Mouse (Mus musculus): ENCODE measurements around the gene Frat2. TPM values are rescaled to one million over a fixed set of nuclear protein-coding genes. Genes with fewer than 3 reads are reported as not detected.

Frat2 gene
- polyA plus RNA-seq, 1 experiment from 2014 or later: 4.5 TPM

DNA sequence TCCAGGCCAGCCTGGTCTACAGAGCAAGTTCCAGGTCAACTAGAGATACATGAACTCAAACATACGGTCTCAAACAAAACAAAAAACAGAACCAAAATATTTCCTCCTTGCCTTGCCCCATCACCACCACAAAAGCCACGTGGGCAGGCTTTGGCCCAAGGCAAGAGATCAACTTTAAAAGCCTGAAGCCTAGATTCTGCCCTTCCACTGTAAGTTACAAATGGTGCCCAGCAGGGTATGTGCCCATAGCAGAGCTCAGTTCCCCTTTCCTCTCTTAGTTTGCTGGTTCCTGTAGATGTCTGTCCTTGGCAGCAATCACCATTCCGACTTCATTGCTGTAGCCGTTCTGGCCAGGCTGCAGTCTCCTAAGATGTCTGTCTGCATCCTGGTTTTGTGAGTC lies 5.2 kb downstream of the Frat2 start:
- Histone ChIP-seq H3K27ac (replicated peaks) (no peak overlapping the region), H3K4me3 (replicated peaks) (no peak overlapping the region), H3K4me1 (replicated peaks) (peaks cover 67% of the 10 kb centered on the region), H3K27me3 (no peaks in the 10 kb centered on the region), H3K9ac (no peak overlapping the region), H3K9me3 (replicated peaks) (no peaks in the 10 kb centered on the region), H3K4me2 (no peak overlapping the region), H3K36me3 (replicated peaks) (no peaks in the 10 kb centered on the region)
- no peak for ATAC-seq (ENCODE audit: insufficient read depth)
- 58% methylated on average over 4 of the region's 4 CpGs for WGBS (ENCODE audit: insufficient replicate concordance)

DNA sequence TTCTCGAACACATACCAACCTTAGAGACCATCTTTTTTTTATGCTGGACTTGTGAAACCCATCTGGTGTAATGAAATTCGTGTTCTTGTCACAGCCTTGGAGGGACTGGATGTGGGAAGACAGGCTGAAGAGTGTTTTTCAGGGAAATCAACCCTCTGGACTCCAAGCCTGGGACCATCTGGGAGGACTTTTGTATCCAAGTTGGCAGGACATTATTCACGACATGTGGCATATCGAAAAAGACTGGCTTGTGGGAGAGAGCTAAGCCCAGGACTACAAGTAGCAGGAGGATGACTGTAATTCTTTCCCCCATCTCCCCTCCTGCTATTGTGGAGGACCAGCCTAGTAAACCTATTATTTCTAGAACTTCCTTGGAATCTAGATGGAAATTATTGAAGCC lies 5.7 kb downstream of the Frat2 start:
- Histone ChIP-seq H3K9me3 (replicated peaks) (no peaks in the 10 kb centered on the region), H3K4me1 (replicated peaks) (peaks cover 71% of the 10 kb centered on the region), H3K27me3 (no peaks in the 10 kb centered on the region), H3K9ac (no peak overlapping the region), H3K4me3 (replicated peaks) (no peak overlapping the region), H3K27ac (replicated peaks) (no peak overlapping the region), H3K4me2 (no peak overlapping the region), H3K36me3 (replicated peaks) (no peaks in the 10 kb centered on the region)
- 80% methylated on average over 4 of the region's 4 CpGs for WGBS (ENCODE audit: insufficient replicate concordance)
- ATAC-seq (ENCODE audit: insufficient read depth): no peak

DNA sequence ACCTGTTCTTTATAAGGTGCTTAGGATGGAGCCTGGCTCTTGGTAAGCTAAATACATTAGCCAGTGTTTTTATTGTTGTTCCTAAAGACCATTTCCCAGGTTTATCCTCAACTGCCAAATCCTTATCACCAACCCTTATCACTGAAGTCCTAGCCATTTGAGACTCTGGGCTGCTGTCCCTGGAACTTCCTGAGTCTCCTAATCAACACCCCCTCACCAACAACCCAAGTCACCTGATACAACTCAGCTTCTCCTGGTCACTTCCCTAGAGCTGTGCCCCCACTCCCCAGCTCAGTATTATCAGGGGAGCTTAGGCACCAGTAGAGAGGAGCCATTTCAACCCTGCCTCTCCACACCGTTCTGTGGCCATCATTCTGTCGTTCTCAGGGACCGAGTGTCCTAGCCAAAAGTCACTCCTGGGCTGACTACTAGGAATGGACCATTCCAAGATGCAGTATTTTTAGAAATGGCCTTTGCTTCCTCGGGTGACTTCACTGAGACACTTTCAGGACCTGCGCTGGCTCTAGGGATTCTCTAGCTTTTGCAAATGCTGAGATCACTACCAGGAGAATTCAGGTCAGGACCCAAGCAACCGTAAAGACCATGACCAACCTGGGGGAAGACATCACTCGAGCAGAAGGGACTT lies 6.7 kb downstream of the Frat2 start:
- Histone ChIP-seq H3K36me3 (replicated peaks) (no peaks in the 10 kb centered on the region), H3K4me3 (replicated peaks) (no peak overlapping the region), H3K9me3 (replicated peaks) (no peaks in the 10 kb centered on the region), H3K4me1 (replicated peaks) (peaks cover 71% of the 10 kb centered on the region), H3K9ac (no peak overlapping the region), H3K27ac (replicated peaks) (no peak overlapping the region), H3K4me2 (no peak overlapping the region), H3K27me3 (no peaks in the 10 kb centered on the region)
- 55% methylated on average over 7 of the region's 7 CpGs for WGBS (ENCODE audit: insufficient replicate concordance)
- ATAC-seq (ENCODE audit: insufficient read depth): no peak

DNA sequence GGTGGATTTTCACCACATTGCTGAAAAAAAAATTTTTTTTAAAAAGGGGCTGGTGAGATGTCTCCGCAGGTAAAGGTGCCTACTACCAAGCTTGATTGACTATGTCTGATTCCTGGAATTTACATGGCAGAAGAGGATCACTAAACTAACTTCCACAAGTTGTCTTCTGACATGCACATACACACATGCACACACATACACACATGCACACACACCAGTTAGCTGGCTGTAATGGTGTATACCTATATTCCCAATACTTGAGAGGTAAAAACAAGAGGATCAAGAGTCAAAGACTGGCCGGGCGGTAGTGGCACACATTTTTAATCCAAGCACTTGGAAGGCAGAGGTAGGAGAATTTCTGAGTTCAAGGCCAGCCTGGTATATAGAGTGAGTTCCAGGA lies 8.2 kb downstream of the Frat2 start:
- Histone ChIP-seq H3K4me1 (replicated peaks) (peaks cover 72% of the 10 kb centered on the region), H3K4me2 (peak overlapping the region; percentile 60; the same call in 1 of the 2 replicates), H3K4me3 (replicated peaks) (no peak overlapping the region), H3K9ac (no peak overlapping the region), H3K27ac (replicated peaks) (peak overlapping the region; percentile 92), H3K9me3 (replicated peaks) (no peaks in the 10 kb centered on the region), H3K27me3 (no peaks in the 10 kb centered on the region), H3K36me3 (replicated peaks) (no peaks in the 10 kb centered on the region)
- no peak for ATAC-seq (ENCODE audit: insufficient read depth)
- 81% methylated on average over 3 of the region's 3 CpGs for WGBS (ENCODE audit: insufficient replicate concordance)

DNA sequence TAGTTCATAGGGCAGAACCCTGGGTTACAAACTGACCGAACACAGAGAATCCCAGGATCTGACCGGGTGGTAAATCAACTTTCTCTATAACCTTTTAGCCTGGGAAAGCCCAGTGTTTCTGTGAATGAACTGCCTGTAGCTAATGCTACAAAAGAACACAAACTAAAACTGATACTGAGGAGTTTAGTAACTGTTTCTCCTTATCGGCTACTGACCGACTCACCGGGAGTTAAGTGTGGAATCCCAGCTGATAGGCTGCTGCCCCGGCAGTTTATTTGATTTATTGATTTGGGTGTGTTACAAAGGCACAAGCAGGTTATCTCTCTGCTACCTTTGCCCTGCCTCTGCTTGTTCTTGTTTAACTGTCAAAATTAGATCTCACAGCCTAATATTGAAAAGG lies 9.1 kb downstream of the Frat2 start:
- H3K27ac ChIP-seq (replicated peaks): peak overlapping the region; percentile 92
- peak overlapping the region; percentile 28; the same call in 1 of the 2 replicates for H3K9ac ChIP-seq
- no peaks in the 10 kb centered on the region for H3K36me3 ChIP-seq (replicated peaks)
- H3K4me3 ChIP-seq (replicated peaks): peak overlapping the region; percentile 17
- no peaks in the 10 kb centered on the region for H3K27me3 ChIP-seq
- H3K4me1 ChIP-seq (replicated peaks): peaks cover 74% of the 10 kb centered on the region
- peak overlapping the region; percentile 60 for H3K4me2 ChIP-seq
- peak; percentile 20; the same call in 1 of the 2 replicates for ATAC-seq (ENCODE audit: insufficient read depth)
- 13% methylated on average over 6 of the region's 6 CpGs for WGBS (ENCODE audit: insufficient replicate concordance)
- H3K9me3 ChIP-seq (replicated peaks): no peaks in the 10 kb centered on the region

DNA sequence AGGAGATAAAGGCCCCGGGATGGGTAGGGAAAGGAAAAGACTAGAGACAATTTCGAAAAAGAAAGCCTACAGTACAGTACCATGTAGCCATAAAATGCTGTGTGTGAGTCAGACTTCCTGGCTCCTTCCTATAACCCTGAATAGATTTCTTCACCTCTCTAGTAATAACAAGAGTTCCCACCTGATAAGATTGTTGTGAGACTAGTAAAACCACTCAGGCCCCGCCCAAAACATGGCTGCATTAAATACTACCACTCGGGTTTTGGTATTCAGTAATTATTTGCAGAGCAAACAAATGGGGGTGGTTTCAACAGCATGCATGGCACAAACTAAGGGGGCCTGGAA lies 10.0 kb downstream of the Frat2 start:
- Histone ChIP-seq H3K4me1 (replicated peaks) (peaks cover 83% of the 10 kb centered on the region), H3K4me3 (replicated peaks) (peak overlapping the region; percentile 17), H3K36me3 (replicated peaks) (no peaks in the 10 kb centered on the region), H3K9ac (0 out of 2 replicates have a peak overlapping the region, but pooled peaks have one; percentile 28), H3K27me3 (no peaks in the 10 kb centered on the region), H3K27ac (replicated peaks) (peak overlapping the region; percentile 92), H3K4me2 (peak overlapping the region; percentile 60), H3K9me3 (replicated peaks) (no peaks in the 10 kb centered on the region)
- peak; percentile 17 for ATAC-seq (ENCODE audit: insufficient read depth)
- 9% methylated on average over 4 of the region's 4 CpGs for WGBS (ENCODE audit: insufficient replicate concordance)

DNA sequence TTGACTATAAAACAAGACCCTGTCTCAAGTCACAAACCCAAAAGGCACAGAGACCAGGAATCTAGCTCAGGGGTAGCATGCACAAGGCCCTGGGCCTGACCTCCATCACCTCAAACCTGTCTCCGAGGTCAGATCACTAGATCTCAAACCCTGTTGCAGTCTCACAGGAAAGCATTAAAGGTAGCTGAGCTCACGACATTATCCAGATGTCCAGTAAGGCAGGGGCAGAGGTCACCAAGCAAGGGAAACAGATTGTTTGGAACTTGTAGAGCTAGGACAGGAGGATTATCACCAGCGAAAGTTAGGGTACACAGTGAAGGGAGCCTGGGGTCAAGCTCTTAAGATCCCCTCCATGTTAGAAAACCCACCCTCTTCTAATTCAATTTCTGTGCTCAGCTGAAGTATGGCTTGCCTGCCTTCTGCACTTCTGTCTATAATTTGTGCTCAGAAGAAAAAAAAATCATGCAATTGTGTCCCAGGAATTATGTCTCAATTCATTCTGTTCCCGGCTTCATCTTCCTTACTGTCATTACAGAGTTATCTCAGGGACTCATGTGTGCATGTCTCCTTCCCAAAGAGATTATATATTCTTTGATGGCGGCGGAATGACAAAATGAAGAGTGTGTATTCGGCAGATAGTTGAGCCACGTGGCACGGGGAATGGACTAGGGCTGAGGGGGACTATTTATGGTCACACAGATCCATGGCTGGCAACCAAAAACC lies 10.6 kb downstream of the Frat2 start:
- Histone ChIP-seq H3K27ac (replicated peaks) (peak overlapping the region; percentile 92), H3K36me3 (replicated peaks) (no peaks in the 10 kb centered on the region), H3K9me3 (replicated peaks) (no peaks in the 10 kb centered on the region), H3K4me1 (replicated peaks) (peaks cover 88% of the 10 kb centered on the region), H3K4me3 (replicated peaks) (0 out of 2 replicates have a peak overlapping the region, but pooled peaks have one; percentile 17), H3K27me3 (no peaks in the 10 kb centered on the region), H3K9ac (peak overlapping the region; percentile 19; the same call in 1 of the 2 replicates), H3K4me2 (peak overlapping the region; percentile 60)
- ATAC-seq (ENCODE audit: insufficient read depth): peak; percentile 59
- 22% methylated on average over 9 of the region's 9 CpGs for WGBS (ENCODE audit: insufficient replicate concordance)

DNA sequence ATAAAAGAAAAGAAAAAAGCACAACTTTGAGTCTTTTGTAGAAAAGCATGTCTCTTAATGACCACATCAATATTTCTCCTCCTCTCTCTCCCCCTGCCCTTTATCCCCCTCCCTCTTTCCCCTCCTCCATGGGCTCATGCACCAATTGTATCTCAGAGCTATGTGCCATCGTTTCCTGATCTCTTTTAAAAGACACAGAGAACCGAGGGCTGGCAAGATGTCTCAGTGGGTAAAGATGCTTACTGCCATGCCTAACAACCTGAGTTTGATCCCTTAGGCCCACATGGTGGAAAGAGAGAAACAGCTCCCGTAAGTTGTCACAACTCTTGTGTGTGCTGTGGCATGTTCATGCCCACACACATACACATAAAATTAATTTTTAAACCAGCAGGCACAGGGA lies 11.2 kb downstream of the Frat2 start:
- H3K9ac ChIP-seq: peak overlapping the region; percentile 37; the same call in 1 of the 2 replicates
- H3K9me3 ChIP-seq (replicated peaks): no peaks in the 10 kb centered on the region
- no peak for ATAC-seq (ENCODE audit: insufficient read depth)
- peak overlapping the region; percentile 92 for H3K27ac ChIP-seq (replicated peaks)
- H3K4me1 ChIP-seq (replicated peaks): peaks cover 94% of the 10 kb centered on the region
- 30% methylated on average over 3 of the region's 3 CpGs for WGBS (ENCODE audit: insufficient replicate concordance)
- peak overlapping the region; percentile 35 for H3K4me3 ChIP-seq (replicated peaks)
- no peaks in the 10 kb centered on the region for H3K27me3 ChIP-seq
- no peaks in the 10 kb centered on the region for H3K36me3 ChIP-seq (replicated peaks)
- H3K4me2 ChIP-seq: peak overlapping the region; percentile 60

DNA sequence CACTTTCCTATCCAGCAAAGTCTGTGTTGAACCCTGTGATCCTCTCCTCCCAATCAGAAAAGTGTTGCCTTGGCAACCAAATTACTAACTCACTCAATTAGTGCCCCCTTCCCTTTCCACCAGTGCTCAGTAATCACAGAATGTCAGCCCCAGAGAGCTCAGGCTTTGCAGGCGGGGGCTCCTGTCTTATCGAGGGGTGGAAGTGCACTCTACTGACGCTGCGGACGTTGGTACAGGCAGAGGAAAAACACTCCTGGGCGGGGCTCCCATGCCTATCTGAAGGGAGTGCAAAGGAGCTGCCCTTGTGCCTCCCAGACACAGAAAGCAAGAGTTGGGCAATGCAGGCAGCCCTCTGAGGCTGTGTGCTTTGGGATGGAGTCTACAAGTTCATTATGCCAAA lies 12.1 kb downstream of the Frat2 start:
- H3K9ac ChIP-seq: peak overlapping the region; percentile 37; the same call in 1 of the 2 replicates
- under 1% methylated on average over 6 of the region's 6 CpGs for WGBS (ENCODE audit: insufficient replicate concordance)
- H3K4me2 ChIP-seq: peak overlapping the region; percentile 60
- H3K4me3 ChIP-seq (replicated peaks): peak overlapping the region; percentile 35
- H3K27me3 ChIP-seq: no peaks in the 10 kb centered on the region
- no peaks in the 10 kb centered on the region for H3K36me3 ChIP-seq (replicated peaks)
- ATAC-seq (ENCODE audit: insufficient read depth): peak; percentile 86
- H3K9me3 ChIP-seq (replicated peaks): no peaks in the 10 kb centered on the region
- H3K27ac ChIP-seq (replicated peaks): peak overlapping the region; percentile 92
- peaks cover 96% of the 10 kb centered on the region for H3K4me1 ChIP-seq (replicated peaks)

DNA sequence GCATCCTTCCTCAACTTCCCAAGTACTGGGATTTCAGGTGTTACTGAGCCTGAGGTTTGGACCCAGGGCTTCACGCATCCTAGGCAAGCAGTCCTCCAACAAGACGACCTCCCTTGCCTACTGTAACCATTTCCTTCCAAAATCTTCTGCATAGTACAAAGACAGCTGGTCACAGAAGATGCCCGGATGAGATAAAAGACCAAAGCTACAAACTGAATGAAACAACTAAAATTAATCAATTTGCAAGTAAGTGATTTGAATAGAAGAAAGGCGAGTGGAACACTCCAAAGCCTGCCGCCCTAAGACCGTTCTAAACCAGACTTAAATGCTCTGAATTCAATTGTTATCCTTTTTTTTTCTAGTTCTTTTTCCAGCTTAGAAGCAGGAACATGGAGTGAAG lies 12.5 kb downstream of the Frat2 start:
- H3K27me3 ChIP-seq: no peaks in the 10 kb centered on the region
- 34% methylated on average over 6 of the region's 6 CpGs for WGBS (ENCODE audit: insufficient replicate concordance)
- H3K4me2 ChIP-seq: peak overlapping the region; percentile 60
- H3K36me3 ChIP-seq (replicated peaks): no peaks in the 10 kb centered on the region
- H3K27ac ChIP-seq (replicated peaks): peak overlapping the region; percentile 92
- no peaks in the 10 kb centered on the region for H3K9me3 ChIP-seq (replicated peaks)
- peaks cover 96% of the 10 kb centered on the region for H3K4me1 ChIP-seq (replicated peaks)
- H3K9ac ChIP-seq: no peak overlapping the region
- no peak for ATAC-seq (ENCODE audit: insufficient read depth)
- H3K4me3 ChIP-seq (replicated peaks): peak overlapping the region; percentile 35; the same call in 1 of the 2 replicates

DNA sequence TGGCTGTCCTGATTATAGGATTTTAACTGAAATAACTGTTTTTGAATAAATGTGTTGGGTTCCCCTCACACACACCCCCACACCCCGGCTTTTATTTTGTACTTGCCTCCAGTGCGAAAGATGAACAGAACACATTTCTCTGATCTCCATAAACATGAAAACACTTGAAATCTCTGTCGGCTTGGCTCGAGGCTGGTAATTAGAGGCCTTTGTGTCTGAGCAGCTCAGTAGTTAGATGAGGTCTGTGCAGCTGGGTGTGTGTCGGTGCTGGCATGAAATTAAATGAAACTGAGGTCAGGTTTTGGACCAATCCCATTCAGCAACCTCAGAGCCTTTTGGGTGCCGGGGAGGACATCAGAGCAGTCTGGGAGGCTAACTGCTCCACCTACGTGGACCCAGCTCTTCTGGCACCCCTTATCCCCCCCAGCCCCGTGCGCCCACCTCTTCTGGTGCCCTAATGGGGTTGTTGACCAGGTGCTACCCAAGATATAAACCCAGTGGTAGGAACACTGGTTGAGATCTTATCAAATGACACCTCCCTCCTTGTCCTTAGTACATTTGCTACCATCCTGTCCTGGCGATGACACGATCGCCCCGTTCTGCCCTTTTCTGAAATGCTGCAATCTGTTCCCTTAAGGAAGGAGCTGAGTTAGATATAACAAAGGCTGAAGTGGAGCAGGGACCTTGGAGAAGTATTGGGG lies 15.3 kb downstream of the Frat2 start:
- no peaks in the 10 kb centered on the region for H3K27me3 ChIP-seq
- H3K4me1 ChIP-seq (replicated peaks): peaks cover 78% of the 10 kb centered on the region
- H3K9ac ChIP-seq: no peak overlapping the region; the same call in 1 of the 2 replicates
- ATAC-seq (ENCODE audit: insufficient read depth): no peak
- H3K4me2 ChIP-seq: peak overlapping the region; percentile 98
- H3K4me3 ChIP-seq (replicated peaks): peak overlapping the region; percentile 92
- H3K36me3 ChIP-seq (replicated peaks): no peaks in the 10 kb centered on the region
- WGBS (ENCODE audit: insufficient replicate concordance): 42% methylated on average over 13 of the region's 13 CpGs
- no peaks in the 10 kb centered on the region for H3K9me3 ChIP-seq (replicated peaks)
- H3K27ac ChIP-seq (replicated peaks): peak overlapping the region; percentile 97
